Mouse (Mus musculus) liver, embryonic 14.5 days (tissue): ENCODE measurements around the gene Ergic1.

Experiments
- CTCF ChIP-seq: IDR thresholded peaks from 2 replicates; pipeline ENCODE4 v1.5.1; 2016; ENCODE audit warnings: antibody characterized with exemption, low read depth, control low read depth
- EP300 ChIP-seq: IDR thresholded peaks from 2 replicates; pipeline ENCODE4 v1.6.1; 2016; ENCODE audit warnings: antibody characterized with exemption, low read depth

GRCm38 (mm10) chr17:26618498-26618897 is 57.2 kb downstream of the Ergic1 start:
- TF ChIP-seq CTCF (no peak), EP300 (no peak)
